Mouse (Mus musculus): ENCODE measurements around the gene Rab39. TPM values are rescaled to one million over a fixed set of nuclear protein-coding genes. Genes with fewer than 3 reads are reported as not detected.

Rab39 gene
- total RNA-seq, 2 experiments from 2014 or later = 2.5 to 2.7 TPM

Other genes with a start within 250 kb of the Rab39 start
- 10 to 100 TPM; 19.7 to 21.7 TPM for gene Atm, start 169.5 kb downstream of the Rab39 start, total RNA-seq (2021)
- gene Npat, start 169.2 kb downstream of the Rab39 start, total RNA-seq (2021) = 10 to 100 TPM; 16.8 to 19.9 TPM
- 10 to 100 TPM; 60.2 to 61.8 TPM for gene Acat1, start 95.8 kb downstream of the Rab39 start, total RNA-seq (2021)
- gene Cul5, start 36.2 kb downstream of the Rab39 start, total RNA-seq (2021) = 10 to 100 TPM; 67.1 to 67.2 TPM
- 1 to 10 TPM; 3.6 to 4.4 TPM for gene Slc35f2, start 65.3 kb upstream of the Rab39 start, total RNA-seq (2021)
- gene Sln, start 143.9 kb upstream of the Rab39 start, total RNA-seq (2021) = under 1 TPM; 0.35 to 0.58 TPM